Mouse (Mus musculus): ENCODE measurements around the gene Syngr2. TPM values are rescaled to one million over a fixed set of nuclear protein-coding genes. Genes with fewer than 3 reads are reported as not detected.

Syngr2 gene
- total RNA-seq, 2 experiments from 2014 or later, result 109 to 113 TPM

GRCm38 (mm10) chr11:117852875-117853274, 43.4 kb downstream of the Syngr2 start:
- intact Hi-C loops (cut with DNase I), result no loop called here
- no peak for DNase-seq (ENCODE audit: low spot score)

GRCm38 (mm10) chr11:117854241-117854640, 44.8 kb downstream of the Syngr2 start:
- no peak for DNase-seq (ENCODE audit: low spot score)
- intact Hi-C loops (cut with DNase I), result no loop called here

GRCm38 (mm10) chr11:117855360-117855759, 45.9 kb downstream of the Syngr2 start:
- intact Hi-C loops (cut with DNase I), result no loop called here
- DNase-seq (ENCODE audit: low spot score), result no peak

- intact Hi-C loops (cut with DNase I), result no loop called here
- no peak for DNase-seq (ENCODE audit: low spot score)
Observed at GRCm38 (mm10) chr11:117855975-117856374, 46.5 kb downstream of the Syngr2 start.

- intact Hi-C loops (cut with DNase I), result no loop called here
- no peak for DNase-seq (ENCODE audit: low spot score)
Observed at GRCm38 (mm10) chr11:117857462-117857861, 48.0 kb downstream of the Syngr2 start.

GRCm38 (mm10) chr11:117858392-117858791, 48.9 kb downstream of the Syngr2 start:
- no peak for DNase-seq (ENCODE audit: low spot score)
- intact Hi-C loops (cut with DNase I), result no loop called here

- intact Hi-C loops (cut with DNase I), result no loop called here
- DNase-seq (ENCODE audit: low spot score), result no peak
Observed at GRCm38 (mm10) chr11:117860601-117861000, 51.1 kb downstream of the Syngr2 start, which contains the start of gene Tmem235. Gene Tmem235 (plus strand): TSS chr11:117860752.

- DNase-seq (ENCODE audit: low spot score), result no peak
- intact Hi-C loops (cut with DNase I), result no loop called here
Observed at GRCm38 (mm10) chr11:117863174-117863856, 53.8 kb downstream of the Syngr2 start.

Other genes with a start within 250 kb of the Syngr2 start
- gene Tnrc6c, start 155.4 kb upstream of the Syngr2 start, total RNA-seq (2021), result 10 to 100 TPM; 25.7 to 33.4 TPM
- gene Tmc8, start 27.6 kb upstream of the Syngr2 start, total RNA-seq (2021), result 1 to 10 TPM; 2.9 to 3.4 TPM
- gene Tmc6, start 27.5 kb upstream of the Syngr2 start, total RNA-seq (2021), result 10 to 100 TPM; 14.4 to 18.8 TPM
- not detected for gene 6030468B19Rik, start 12.0 kb upstream of the Syngr2 start, total RNA-seq (2021)
- gene Gm20708, start within 50 bp of the Syngr2 start, total RNA-seq (2021), result 1 to 10 TPM in 1 of 2 experiments, under 1 TPM in 1; 0.36 to 1.2 TPM
- 1 to 10 TPM; 4.3 to 5.6 TPM for gene Afmid, start 16.3 kb downstream of the Syngr2 start, total RNA-seq (2021)
- 1 to 10 TPM; 2.3 to 3.2 TPM for gene Tk1, start 16.4 kb downstream of the Syngr2 start, total RNA-seq (2021)
- gene Birc5, start 39.6 kb downstream of the Syngr2 start, total RNA-seq (2021), result 1 to 10 TPM in 1 of 2 experiments, under 1 TPM in 1; 0.73 to 1.3 TPM
- not detected for gene Tmem235, start 51.1 kb downstream of the Syngr2 start, total RNA-seq (2021)
- gene Tha1, start 63.8 kb downstream of the Syngr2 start, total RNA-seq (2021), result 1 to 10 TPM; 6.7 to 7.3 TPM
- 1 to 10 TPM; 5.2 to 6.3 TPM for gene Socs3, start 160.4 kb downstream of the Syngr2 start, total RNA-seq (2021)
- 10 to 100 TPM; 18.1 to 18.2 TPM for gene Pgs1, start 176.6 kb downstream of the Syngr2 start, total RNA-seq (2021)

Data from heart, postnatal 25 days (tissue).